Mouse (Mus musculus) testis, adult 2 months (tissue): ENCODE measurements around the gene Phf7.

Source experiments
- CTCF ChIP-seq: fragments of 200-500 bp; IDR thresholded peaks from 2 replicates; pipeline ENCODE4 v1.5.1; 2012; ENCODE audit warnings: low read depth, mild to moderate bottlenecking, inconsistent platforms, low read length, moderate library complexity; ENCODE audit not compliant: control insufficient read depth, insufficient read depth, insufficient replicate concordance
- POLR2A ChIP-seq: fragments of 200-500 bp; IDR thresholded peaks from 2 replicates; pipeline ENCODE4 v1.6.1; 2012; ENCODE audit warnings: low read depth, mild to moderate bottlenecking, inconsistent platforms, low read length, moderate library complexity; ENCODE audit not compliant: control insufficient read depth

DNA sequence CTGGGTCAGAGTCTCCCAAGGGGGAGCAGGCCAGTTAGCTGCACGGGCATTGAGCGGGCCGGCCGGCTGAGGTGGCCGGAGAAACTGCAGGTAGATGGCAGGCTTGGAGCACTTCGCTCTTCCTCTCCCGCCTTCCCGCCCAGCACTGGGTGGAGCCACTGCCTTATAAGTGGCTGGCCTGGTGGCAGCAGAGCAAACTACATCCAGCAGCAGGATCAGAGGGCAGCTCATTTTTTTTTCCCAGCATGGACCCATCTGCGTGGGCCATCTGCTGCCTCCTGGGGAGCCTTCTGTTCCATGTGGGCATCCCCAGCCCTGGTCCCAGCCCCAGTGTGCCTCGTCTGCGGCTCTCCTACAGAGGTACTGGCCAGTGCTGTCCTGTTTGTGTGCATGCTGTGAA is 33.5 kb downstream of the Phf7 start, which contains the start of gene Sema3g:
- TF ChIP-seq POLR2A (no peak), CTCF (peak; percentile 27; the same call in 1 of the 2 replicates)
